Mouse (Mus musculus) kidney, adult 8-10 months (tissue): ENCODE measurements at regions not wholly inside any gene's neighbourhood (a gene's known extent, or its start where the extent isn't known, plus 50 kb on each side); places are given as distances from the start of the nearest gene placed in this dataset.

Experiments used
- DNase-seq, 2 experiments: peaks; one replicate each; pipeline ENCODE4 v3.0.0; 2022

DNA sequence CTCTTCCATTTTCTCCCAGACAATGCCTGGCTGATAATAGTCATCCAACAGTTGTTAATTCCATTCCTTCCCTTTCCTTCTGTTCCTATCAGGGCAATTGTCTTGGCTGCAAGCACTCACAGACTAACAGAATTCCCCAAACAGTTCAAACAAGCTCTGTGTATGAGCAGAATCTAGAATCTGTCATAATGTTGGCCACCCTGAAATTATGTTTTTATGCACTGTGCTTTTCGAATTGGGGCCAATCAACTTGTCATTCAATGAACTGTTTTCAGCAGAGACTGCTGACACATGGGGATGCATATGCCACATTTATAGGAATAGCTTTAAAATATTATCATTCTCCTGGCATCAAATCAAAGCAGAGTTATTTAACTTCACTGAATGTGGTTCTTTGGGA lies 235.8 kb upstream of the Tmtc4 start:
- DNase-seq: no peak

- DNase-seq: no peak
Observed at GRCm38 (mm10) chr14:123210241-123210640, 226.4 kb upstream of the Tmtc4 start.

- DNase-seq: no peak
Observed at GRCm38 (mm10) chr14:123202848-123203247, 219.0 kb upstream of the Tmtc4 start.

- no peak for DNase-seq
Observed at GRCm38 (mm10) chr14:123202313-123202712, 218.5 kb upstream of the Tmtc4 start.

DNA sequence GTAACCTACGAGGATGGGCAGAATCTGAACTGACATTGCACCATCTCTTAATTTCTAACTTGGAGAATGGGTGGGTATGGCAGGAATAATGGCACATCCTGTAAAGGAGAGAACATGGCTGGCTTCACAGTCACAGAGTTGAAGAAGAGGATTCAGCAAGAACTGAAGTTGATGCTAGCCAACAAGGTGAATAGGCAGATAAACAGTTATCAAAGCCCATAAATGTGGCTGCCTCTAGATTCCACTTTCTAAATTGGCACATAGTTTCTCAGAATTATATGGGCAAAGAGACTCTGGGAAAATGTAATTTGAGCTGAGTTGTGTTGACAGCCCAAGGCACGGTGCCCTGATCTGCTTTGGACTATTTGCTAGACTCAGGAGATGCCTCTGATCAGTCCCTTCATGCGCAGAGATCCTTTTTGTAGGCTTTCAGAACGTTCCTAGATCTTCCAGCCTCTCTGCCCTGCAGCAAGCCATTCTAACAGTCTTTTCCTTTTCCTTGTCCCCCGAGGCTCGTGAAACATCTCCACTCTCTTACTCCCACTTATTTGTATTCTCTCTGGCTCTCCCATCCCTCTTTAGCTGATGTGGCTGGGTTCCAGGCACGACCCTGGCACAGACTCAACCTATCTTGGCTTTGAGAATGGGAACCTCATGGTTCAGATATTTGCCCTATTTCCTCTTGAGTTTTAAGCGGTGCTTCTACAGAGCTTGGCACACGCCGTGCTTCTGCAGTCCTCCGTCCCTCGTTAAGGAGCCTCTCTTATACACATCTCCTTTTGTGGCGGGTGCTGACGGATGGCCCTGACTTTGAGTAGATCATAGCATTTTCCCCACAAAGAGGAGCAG lies 217.8 kb upstream of the Tmtc4 start:
- DNase-seq: peak in 1 of 2 experiments; percentile 11

- DNase-seq: no peak
Observed at GRCm38 (mm10) chr14:123199111-123199510, 215.3 kb upstream of the Tmtc4 start.

- no peak for DNase-seq
Observed at GRCm38 (mm10) chr14:123192574-123192973, 208.7 kb upstream of the Tmtc4 start.

- DNase-seq: no peak
Observed at GRCm38 (mm10) chr14:123190729-123191128, 206.9 kb upstream of the Tmtc4 start.

GRCm38 (mm10) chr14:123187270-123188058 lies 203.6 kb upstream of the Tmtc4 start:
- DNase-seq: no peak

- DNase-seq: peak in 1 of 2 experiments; percentile 2
Observed at GRCm38 (mm10) chr14:123173183-123173582, 189.3 kb upstream of the Tmtc4 start.

DNA sequence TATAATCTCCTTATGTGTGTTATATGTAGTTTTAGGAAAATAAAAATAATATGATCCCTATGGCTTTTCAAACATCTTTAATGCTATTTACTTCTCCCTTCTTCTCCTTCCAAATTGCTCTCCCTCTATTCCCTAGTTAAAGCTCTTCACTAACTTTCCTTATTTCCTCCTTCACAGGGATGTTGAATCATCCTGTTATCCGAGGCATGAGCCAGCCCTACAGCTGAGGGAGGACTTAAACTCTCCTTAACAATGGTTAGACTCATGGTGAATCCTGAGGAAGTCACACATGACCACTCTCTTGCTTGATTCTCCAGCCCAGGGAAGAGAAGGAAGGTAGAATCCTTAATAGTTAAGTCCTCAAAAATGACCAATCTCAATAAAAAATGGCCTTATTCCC lies 188.0 kb upstream of the Tmtc4 start:
- DNase-seq: no peak

GRCm38 (mm10) chr14:123163842-123164241 lies 180.0 kb upstream of the Tmtc4 start:
- DNase-seq: no peak

GRCm38 (mm10) chr14:123143489-123144046 lies 159.7 kb upstream of the Tmtc4 start:
- no peak for DNase-seq

GRCm38 (mm10) chr14:123138743-123139705 lies 155.2 kb upstream of the Tmtc4 start:
- no peak for DNase-seq

GRCm38 (mm10) chr14:123133979-123134378 lies 150.1 kb upstream of the Tmtc4 start:
- DNase-seq: no peak

- no peak for DNase-seq
Observed at GRCm38 (mm10) chr14:123120361-123120760, 136.5 kb upstream of the Tmtc4 start.

- no peak for DNase-seq
Observed at GRCm38 (mm10) chr14:123116337-123116736, 132.5 kb upstream of the Tmtc4 start.

DNA sequence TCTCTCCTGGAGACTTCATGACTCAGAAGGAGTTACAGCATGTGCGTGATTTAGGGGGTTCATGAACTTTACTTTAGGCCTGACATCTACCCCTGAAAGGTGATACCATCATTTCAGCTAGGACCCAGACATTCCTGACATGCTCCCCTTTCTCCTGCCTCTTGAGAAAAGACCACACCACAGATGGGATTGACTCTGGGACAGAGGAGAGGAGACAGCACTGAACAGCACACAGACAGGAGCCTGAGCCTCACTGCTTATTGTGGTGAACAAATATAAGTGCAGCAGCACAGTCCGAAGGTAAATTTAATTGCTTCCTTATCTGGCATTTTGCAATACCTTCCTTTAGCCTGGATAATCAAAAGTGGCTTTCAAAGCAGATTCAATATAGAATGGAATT lies 126.7 kb upstream of the Tmtc4 start:
- no peak for DNase-seq

DNA sequence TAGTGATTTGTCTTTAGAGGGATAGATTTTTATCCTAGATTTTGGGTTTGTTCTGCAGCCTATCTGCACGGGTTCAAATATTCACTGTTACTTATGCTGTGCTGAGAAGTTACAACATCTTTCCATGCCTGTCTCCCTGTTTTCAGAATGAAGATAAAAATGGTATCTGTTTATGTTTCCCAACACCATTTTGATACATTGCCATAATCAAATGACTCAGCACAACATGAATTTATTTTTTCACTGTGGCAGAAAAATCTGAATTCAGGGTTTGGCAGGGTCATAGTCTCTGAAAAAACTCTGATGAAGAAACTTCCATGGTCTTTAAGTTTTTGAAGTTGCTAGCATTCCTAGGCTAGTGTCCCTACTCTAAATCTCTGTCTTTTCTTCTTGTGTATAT lies 116.5 kb upstream of the Tmtc4 start:
- no peak for DNase-seq

- DNase-seq: no peak
Observed at GRCm38 (mm10) chr14:123096086-123096485, 112.3 kb upstream of the Tmtc4 start.

DNA sequence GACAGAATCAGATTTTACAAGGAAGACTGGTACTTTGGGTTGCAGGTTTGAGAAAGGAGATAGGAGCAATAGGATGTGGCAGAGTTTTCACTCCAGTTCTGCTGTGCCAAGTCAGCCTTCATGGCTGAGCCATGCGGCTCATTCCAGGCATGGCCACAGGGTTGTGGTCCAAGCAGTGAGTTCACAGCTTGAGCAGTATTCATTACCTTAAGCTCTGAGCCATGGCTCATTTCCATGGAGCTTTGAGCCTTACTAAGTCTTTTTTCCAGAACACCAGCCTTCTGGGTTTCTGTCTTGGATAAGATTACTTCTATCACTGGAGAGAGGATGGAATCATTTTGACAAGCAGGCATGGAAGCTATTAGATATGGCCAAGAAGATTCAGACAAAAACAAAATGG lies 98.2 kb upstream of the Tmtc4 start:
- DNase-seq: no peak

- DNase-seq: no peak
Observed at GRCm38 (mm10) chr14:123081016-123081714, 97.3 kb upstream of the Tmtc4 start.
